Mouse (Mus musculus) lung, postnatal 0 days (tissue): ENCODE measurements at regions not wholly inside any gene's neighbourhood (a gene's known extent, or its start where the extent isn't known, plus 50 kb on each side); places are given as distances from the start of the nearest gene placed in this dataset.

Source experiments
- CTCF ChIP-seq: IDR thresholded peaks from 2 replicates; pipeline ENCODE4 v1.5.1; 2016; ENCODE audit warnings: antibody characterized with exemption, mild to moderate bottlenecking
- EP300 ChIP-seq: IDR thresholded peaks from 2 replicates; pipeline ENCODE4 v1.6.1; 2016; ENCODE audit warnings: antibody characterized with exemption, mild to moderate bottlenecking, control low read depth

DNA sequence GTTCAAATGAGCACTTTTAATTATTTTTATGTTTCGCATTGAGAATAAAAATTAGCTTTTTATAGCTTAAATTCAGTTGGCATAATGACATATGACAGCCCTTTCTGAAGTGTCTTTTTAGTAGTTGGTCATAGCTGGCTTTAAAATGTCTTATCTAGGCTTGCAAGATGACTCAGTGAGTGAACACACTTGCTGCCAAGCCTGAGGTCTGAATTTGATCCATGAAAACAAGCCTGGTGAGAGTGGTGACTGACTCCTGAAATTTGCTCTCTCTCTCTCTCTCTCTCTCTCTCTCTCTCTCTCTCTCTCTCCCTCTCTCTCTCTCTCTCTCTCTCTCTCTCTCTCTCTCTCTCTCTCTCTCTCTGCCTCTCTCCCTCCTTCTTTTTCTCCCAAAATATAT lies 372.8 kb upstream of the Sash1 start:
- TF ChIP-seq CTCF (no peak), EP300 (no peak)
